Mouse (Mus musculus): ENCODE measurements around the gene Npb.

Gene Npb

GRCm38 (mm10) chr11:120630881-120631725 lies 22.8 kb downstream of the Npb start:
- no peak for DNase-seq (ENCODE audit: low read depth, low spot score)

GRCm38 (mm10) chr11:120631726-120632448 lies 23.6 kb downstream of the Npb start:
- DNase-seq (ENCODE audit: low read depth, low spot score): no peak

GRCm38 (mm10) chr11:120632559-120633519 lies 24.6 kb downstream of the Npb start:
- DNase-seq (ENCODE audit: low read depth, low spot score): peak; percentile 89

DNA sequence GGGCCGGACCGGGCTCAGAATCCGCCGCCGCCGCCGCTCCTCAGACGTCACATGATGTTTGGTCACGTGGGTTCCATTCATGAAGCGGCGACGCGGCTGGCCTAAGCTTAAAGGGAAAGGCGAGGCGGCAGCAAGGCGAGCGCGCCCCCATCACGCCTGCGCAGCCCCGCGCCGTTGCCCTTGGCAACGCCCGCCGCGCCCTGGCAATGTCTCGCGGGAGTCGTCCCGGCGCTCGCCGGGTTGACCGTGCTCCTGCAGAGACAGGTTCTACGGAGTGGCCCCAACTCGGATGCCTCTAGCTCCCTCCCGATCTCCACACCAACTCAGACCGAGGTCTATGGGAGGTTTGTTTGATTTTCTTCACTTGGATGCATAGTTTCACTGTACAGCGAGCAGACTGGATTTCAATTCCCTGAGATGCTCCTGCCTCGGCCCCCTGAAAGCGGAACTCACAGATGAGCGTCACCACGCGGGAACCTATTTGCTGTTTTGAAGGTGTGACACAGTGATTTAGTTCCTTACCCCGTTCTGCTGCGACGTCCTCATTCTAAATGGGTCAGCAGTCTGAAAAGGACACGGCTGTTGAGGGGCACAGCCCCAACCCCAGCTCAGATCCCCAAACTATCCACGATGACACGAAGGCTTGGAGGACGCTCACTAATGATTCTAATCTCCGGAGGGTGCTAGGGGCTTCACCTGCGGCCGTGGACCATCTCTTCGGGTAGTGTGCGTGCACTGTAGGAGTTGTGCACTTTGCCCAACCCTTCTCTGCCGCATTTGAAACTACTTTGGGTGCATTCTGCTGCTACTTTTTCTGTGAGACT lies 25.5 kb downstream of the Npb start, which contains the start of gene Mafg:
TSS of gene Mafg (minus strand) at position 81 of the 824 bp plus-strand sequence.
- DNase-seq (ENCODE audit: low read depth, low spot score): peak; percentile 97

DNA sequence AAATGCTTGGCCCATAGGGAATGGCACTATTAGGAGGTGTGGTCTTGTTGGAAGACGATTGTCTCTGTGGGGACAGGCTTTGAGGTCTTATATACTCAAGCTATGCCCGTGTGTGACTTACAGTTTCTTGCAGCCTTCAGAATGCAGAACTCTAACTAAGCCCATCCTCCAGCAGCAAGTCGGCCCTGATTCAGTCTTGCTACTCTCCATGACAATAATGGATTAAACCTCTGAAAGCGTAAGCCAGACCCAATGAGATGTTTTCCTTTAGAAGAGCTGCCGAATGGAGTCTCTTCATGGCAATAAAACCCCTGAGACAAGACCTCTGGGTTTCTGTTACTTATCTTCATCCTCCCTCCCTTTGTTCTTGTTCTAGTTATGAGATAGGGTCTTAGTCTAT lies 26.5 kb downstream of the Npb start:
- peak; percentile 66 for DNase-seq (ENCODE audit: low read depth, low spot score)

- no peak for DNase-seq (ENCODE audit: low read depth, low spot score)
These were observed 33.0 kb downstream of the Npb start for GRCm38 (mm10) chr11:120641255-120641654.

- no peak for DNase-seq (ENCODE audit: low read depth, low spot score)
These were observed 33.6 kb downstream of the Npb start for GRCm38 (mm10) chr11:120641869-120642268.

DNA sequence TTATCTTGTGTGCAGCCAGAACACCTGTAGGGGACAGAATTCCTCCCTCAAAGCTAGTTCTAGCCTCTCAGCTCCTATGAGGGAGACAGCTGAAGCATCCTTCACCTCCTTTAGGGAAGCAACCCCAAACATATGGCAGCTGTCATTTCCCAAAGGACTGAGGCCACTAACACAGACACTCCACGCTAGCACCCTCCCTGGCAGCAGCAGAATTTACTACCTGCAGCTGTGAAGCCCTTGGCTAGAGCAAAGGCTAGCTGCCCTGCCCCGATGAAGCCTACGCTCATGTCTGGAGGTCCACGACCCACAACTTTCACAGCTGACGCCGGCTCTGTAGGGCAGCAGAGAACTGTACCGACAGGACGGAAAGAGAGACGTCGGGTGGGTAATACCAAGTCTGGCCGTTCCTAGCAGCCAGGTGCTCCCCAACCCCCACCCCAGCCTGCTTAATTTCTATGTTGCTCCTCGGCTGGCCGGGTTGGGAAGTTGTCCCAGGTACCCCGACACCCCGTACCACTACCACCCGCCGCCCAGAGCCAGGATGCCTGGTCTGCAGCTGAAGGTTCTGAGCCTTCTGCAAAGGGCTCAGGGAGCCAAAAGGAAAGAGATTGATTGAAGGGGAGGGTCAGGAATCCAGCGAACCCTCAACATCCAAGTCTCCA lies 34.8 kb downstream of the Npb start:
- no peak for DNase-seq (ENCODE audit: low read depth, low spot score)

DNA sequence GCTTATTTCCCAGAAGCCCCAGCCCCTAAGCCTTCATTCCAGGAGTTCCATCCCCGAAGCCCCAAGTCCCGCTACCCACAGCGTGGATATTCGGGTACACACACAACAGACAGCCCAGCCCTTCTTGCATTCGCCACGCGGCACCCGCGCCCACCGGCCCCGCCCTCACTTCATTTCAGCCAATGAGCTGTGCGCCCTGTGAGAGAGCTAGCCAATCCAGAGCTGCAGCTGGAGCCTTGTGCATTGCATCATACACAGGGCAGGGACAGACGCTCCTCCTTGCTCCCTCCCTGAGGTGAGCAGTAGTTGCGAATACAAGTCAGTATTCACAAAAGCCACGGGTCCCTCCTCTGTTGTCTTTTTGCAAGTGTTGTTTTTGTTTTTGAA lies 35.3 kb downstream of the Npb start, which contains the start of gene Pycr1:
TSS of gene Pycr1 (minus strand) at position 169 of the 387 bp plus-strand sequence.
- DNase-seq (ENCODE audit: low read depth, low spot score): peak; percentile 97

DNA sequence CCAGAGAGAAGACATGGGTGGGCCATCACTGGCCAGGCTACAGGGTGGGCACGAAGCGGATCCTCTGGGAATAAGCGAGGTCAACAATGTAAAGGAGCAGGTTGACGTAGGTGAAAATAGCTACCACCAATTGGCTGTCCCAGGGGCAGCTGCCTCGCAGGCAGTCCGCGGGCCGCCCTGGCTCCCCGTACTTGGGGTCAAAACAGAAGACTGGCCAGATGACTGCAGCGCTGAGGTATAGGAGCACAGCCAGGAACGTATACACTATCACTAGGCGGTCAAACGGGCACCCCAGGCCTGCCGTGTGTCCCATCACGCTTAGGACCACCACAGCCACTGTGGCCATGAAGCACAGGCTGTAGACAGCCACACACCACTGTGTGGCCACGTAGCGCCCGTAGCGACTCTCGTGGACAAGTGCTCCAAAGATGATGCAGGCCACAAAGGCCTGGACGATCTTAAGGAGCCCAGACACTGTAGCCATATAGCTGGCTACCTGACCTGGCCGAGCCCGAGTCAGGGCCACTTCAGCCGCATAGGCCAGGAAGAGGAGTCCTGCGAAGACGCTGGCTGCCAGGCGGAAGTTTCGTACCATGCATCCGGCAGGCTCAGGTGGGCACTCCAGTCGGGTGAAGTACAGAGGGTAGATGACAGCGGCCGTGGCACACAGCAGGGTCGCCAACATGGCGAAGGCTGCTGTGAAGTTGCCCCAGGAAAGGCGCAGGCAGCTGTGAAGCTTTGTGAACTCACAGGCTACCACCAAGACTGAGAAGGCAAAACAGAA lies 39.0 kb downstream of the Npb start:
- DNase-seq (ENCODE audit: low read depth, low spot score): no peak

DNA sequence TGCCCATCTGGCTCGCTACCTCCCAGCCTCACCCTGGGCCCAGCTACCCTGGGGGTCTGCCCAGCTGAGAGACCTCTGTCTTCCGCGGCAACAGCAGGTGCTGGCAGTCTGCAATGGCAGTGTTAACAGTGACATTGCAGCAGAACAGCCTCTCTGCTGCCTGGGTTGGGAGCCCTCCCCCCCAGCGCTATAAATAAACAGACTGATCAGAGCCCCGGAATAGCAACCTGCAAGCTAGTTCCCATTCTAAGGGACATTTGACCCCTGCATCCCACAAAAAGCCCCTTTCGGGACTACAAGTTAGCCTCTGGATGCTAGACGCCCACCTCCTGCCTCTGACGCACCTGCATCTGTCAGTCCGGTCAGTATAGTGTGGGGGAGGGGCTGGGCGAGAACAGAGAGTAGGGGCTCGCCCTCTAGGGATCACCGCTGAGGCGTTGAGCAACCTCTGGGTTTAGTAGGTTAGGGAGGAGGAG lies 39.8 kb downstream of the Npb start, which contains the start of gene Myadml2:
TSS of gene Myadml2 (minus strand) at position 158 of the 476 bp plus-strand sequence.
- peak; percentile 89 for DNase-seq (ENCODE audit: low read depth, low spot score)

DNA sequence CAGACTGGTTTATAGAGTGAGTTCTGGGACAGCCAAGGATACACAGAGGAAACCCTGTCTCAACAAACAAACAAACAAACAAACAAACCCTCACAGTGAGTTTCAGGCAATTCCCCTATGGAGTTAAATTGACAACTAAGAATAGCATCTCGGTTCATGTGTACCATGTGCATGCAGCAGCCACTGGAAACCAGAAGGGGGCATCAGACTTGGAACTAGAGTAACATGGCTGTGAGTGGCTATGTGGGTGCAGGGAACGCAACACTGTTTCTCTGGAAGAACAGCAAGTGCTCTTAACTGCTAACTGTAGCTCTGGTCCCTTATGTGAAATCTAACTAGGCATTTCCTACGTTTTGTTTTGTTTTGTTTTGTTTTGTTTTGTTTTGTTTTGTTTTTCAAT lies 43.6 kb downstream of the Npb start:
- peak; percentile 86 for DNase-seq (ENCODE audit: low read depth, low spot score)

- no peak for DNase-seq (ENCODE audit: low read depth, low spot score)
These were observed 46.5 kb downstream of the Npb start for GRCm38 (mm10) chr11:120654741-120655140.

DNA sequence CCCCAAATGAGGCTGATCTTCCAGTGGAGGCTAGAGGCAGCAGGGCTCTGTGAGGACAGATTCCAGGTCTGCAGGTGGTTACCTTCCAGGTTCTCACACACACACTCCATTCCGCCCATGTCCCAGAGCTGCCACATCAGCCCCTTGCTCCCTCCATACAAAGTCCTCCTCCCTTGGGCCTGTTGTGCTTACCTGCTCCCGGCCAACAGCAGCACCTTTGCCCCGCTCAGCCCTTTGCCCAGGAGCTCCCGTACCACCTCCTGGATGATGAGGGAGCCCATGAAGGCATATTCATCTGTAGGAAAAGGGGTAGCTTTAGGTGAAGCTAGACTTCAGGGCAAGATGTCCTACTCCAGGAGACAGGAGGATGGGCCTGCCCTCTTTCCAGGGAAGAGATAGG lies 49.0 kb downstream of the Npb start:
- DNase-seq (ENCODE audit: low read depth, low spot score): no peak
